Mouse (Mus musculus): Measurements from ENCODE around the gene Gm15737. TPM values are rescaled to one million over a fixed set of nuclear protein-coding genes. Genes with fewer than 3 reads are reported as not detected.

Gm15737 gene
- not detected in 2 replicates for polyA plus RNA-seq (2015; fragmentation: Nextera tagmentation; extraction: Ambion mirVana)

GRCm38 (mm10) chr6:92869089-92869581 is at the start of gene Gm15737:
Gm15737 (plus strand) TSS chr6:92869357.
- H3K27ac ChIP-seq: no peak within 1 kb of the TSS
- no peaks in the 10 kb centered on the region for H3K36me3 ChIP-seq (replicated peaks)
- no peak within 1 kb of the TSS for H3K4me3 ChIP-seq
- no peaks in the 10 kb centered on the region for H3K27me3 ChIP-seq (replicated peaks)
- no peaks in the 10 kb centered on the region for H3K9me3 ChIP-seq
- WGBS: 69% methylated on average over 4 of the region's 4 CpGs
- ATAC-seq (replicated peaks): no peak
- H3K4me2 ChIP-seq: no peak within 1 kb of the TSS
- peaks cover 3% of the 10 kb centered on the region; the same call in 1 of the 2 replicates for H3K4me1 ChIP-seq
- no peak within 1 kb of the TSS for H3K9ac ChIP-seq

GRCm38 (mm10) chr6:92821606-92822005 is 47.6 kb upstream of the Gm15737 start:
- Histone ChIP-seq H3K27ac (no peak overlapping the region), H3K9ac (no peak overlapping the region), H3K4me2 (no peak overlapping the region), H3K4me3 (no peak overlapping the region), H3K4me1 (peaks cover 8% of the 10 kb centered on the region), H3K27me3 (replicated peaks) (peaks cover 6% of the 10 kb centered on the region), H3K36me3 (replicated peaks) (no peaks in the 10 kb centered on the region), H3K9me3 (no peaks in the 10 kb centered on the region)
- 15% methylated on average over 5 of the region's 5 CpGs for WGBS
- ATAC-seq (replicated peaks): no peak

GRCm38 (mm10) chr6:92822006-92822405 is 47.2 kb upstream of the Gm15737 start:
- H3K4me1 ChIP-seq: 0 out of 2 replicates have a peak, but pooled peaks cover 6% of the 10 kb centered on the region
- WGBS: 30% methylated on average over 6 of the region's 6 CpGs
- peaks cover 3% of the 10 kb centered on the region; the same call in 1 of the 2 replicates for H3K27me3 ChIP-seq (replicated peaks)
- no peak overlapping the region for H3K9ac ChIP-seq
- no peak overlapping the region for H3K27ac ChIP-seq
- no peak overlapping the region for H3K4me3 ChIP-seq
- H3K36me3 ChIP-seq (replicated peaks): no peaks in the 10 kb centered on the region
- H3K4me2 ChIP-seq: no peak overlapping the region
- no peak for ATAC-seq (replicated peaks)
- no peaks in the 10 kb centered on the region for H3K9me3 ChIP-seq

GRCm38 (mm10) chr6:92823991-92824390 is 45.2 kb upstream of the Gm15737 start:
- Histone ChIP-seq H3K9me3 (no peaks in the 10 kb centered on the region), H3K4me2 (no peak overlapping the region), H3K4me3 (no peak overlapping the region), H3K36me3 (replicated peaks) (no peaks in the 10 kb centered on the region), H3K27ac (no peak overlapping the region), H3K27me3 (replicated peaks) (no peaks in the 10 kb centered on the region), H3K9ac (no peak overlapping the region), H3K4me1 (0 out of 2 replicates have a peak, but pooled peaks cover 6% of the 10 kb centered on the region)
- WGBS: 42% methylated on average over 7 of the region's 7 CpGs
- ATAC-seq (replicated peaks): no peak

- H3K27ac ChIP-seq: no peak overlapping the region
- peaks cover 2% of the 10 kb centered on the region; the same call in 1 of the 2 replicates for H3K4me1 ChIP-seq
- no peaks in the 10 kb centered on the region for H3K36me3 ChIP-seq (replicated peaks)
- no peak for ATAC-seq (replicated peaks)
- H3K27me3 ChIP-seq (replicated peaks): no peaks in the 10 kb centered on the region
- no peak overlapping the region for H3K4me2 ChIP-seq
- no peak overlapping the region for H3K9ac ChIP-seq
- 83% methylated on average over 5 of the region's 5 CpGs for WGBS
- no peak overlapping the region for H3K4me3 ChIP-seq
- no peaks in the 10 kb centered on the region for H3K9me3 ChIP-seq
Measured at GRCm38 (mm10) chr6:92826561-92826960, 42.6 kb upstream of the Gm15737 start.

- WGBS: 51% methylated on average over 5 of the region's 5 CpGs
- H3K9ac ChIP-seq: no peak overlapping the region
Measured at GRCm38 (mm10) chr6:92827360-92827759, 41.8 kb upstream of the Gm15737 start.

GRCm38 (mm10) chr6:92829148-92829547 is 40.0 kb upstream of the Gm15737 start:
- Histone ChIP-seq H3K9me3 (no peaks in the 10 kb centered on the region), H3K4me1 (no peaks in the 10 kb centered on the region; the same call in 1 of the 2 replicates), H3K27ac (no peak overlapping the region), H3K4me3 (no peak overlapping the region), H3K36me3 (replicated peaks) (no peaks in the 10 kb centered on the region), H3K9ac (no peak overlapping the region), H3K4me2 (no peak overlapping the region), H3K27me3 (replicated peaks) (no peaks in the 10 kb centered on the region)
- WGBS: 88% methylated on average over 2 of the region's 2 CpGs
- ATAC-seq (replicated peaks): no peak

More at GRCm38 (mm10) chr6:92827360-92827759, 41.8 kb upstream of the Gm15737 start:
- H3K4me3 ChIP-seq: no peak overlapping the region
- ATAC-seq (replicated peaks): no peak
- no peaks in the 10 kb centered on the region for H3K9me3 ChIP-seq
- H3K4me2 ChIP-seq: no peak overlapping the region
- no peaks in the 10 kb centered on the region for H3K27me3 ChIP-seq (replicated peaks)
- H3K4me1 ChIP-seq: no peaks in the 10 kb centered on the region; the same call in 1 of the 2 replicates
- no peaks in the 10 kb centered on the region for H3K36me3 ChIP-seq (replicated peaks)
- no peak overlapping the region for H3K27ac ChIP-seq

- Histone ChIP-seq H3K9me3 (no peaks in the 10 kb centered on the region), H3K36me3 (replicated peaks) (no peaks in the 10 kb centered on the region), H3K27me3 (replicated peaks) (no peaks in the 10 kb centered on the region), H3K4me2 (no peak overlapping the region), H3K9ac (no peak overlapping the region), H3K4me1 (no peaks in the 10 kb centered on the region; the same call in 1 of the 2 replicates), H3K27ac (no peak overlapping the region), H3K4me3 (no peak overlapping the region)
- WGBS: 83% methylated on average over 2 of the region's 2 CpGs
- ATAC-seq (replicated peaks): no peak
Measured at GRCm38 (mm10) chr6:92831106-92831505, 38.1 kb upstream of the Gm15737 start.

- Histone ChIP-seq H3K4me1 (no peaks in the 10 kb centered on the region), H3K9me3 (no peaks in the 10 kb centered on the region), H3K27ac (no peak overlapping the region), H3K9ac (no peak overlapping the region), H3K36me3 (replicated peaks) (no peaks in the 10 kb centered on the region), H3K4me3 (no peak overlapping the region), H3K4me2 (no peak overlapping the region), H3K27me3 (replicated peaks) (no peaks in the 10 kb centered on the region)
- 12% methylated on average over 2 of the region's 2 CpGs for WGBS
- ATAC-seq (replicated peaks): no peak
Measured at GRCm38 (mm10) chr6:92842000-92842399, 27.2 kb upstream of the Gm15737 start.

GRCm38 (mm10) chr6:92843474-92843873 is 25.7 kb upstream of the Gm15737 start:
- no peak overlapping the region for H3K27ac ChIP-seq
- H3K27me3 ChIP-seq (replicated peaks): no peaks in the 10 kb centered on the region
- H3K9me3 ChIP-seq: no peaks in the 10 kb centered on the region
- no peaks in the 10 kb centered on the region for H3K4me1 ChIP-seq
- no peak for ATAC-seq (replicated peaks)
- WGBS: 90% methylated on average over 2 of the region's 2 CpGs
- no peak overlapping the region for H3K4me2 ChIP-seq
- no peaks in the 10 kb centered on the region for H3K36me3 ChIP-seq (replicated peaks)
- H3K4me3 ChIP-seq: no peak overlapping the region
- H3K9ac ChIP-seq: no peak overlapping the region

GRCm38 (mm10) chr6:92845898-92846297 is 23.3 kb upstream of the Gm15737 start:
- WGBS: 89% methylated on average over 8 of the region's 8 CpGs
- Histone ChIP-seq H3K27me3 (replicated peaks) (no peaks in the 10 kb centered on the region), H3K9ac (no peak overlapping the region), H3K27ac (no peak overlapping the region), H3K4me1 (peaks cover 7% of the 10 kb centered on the region; the same call in 1 of the 2 replicates), H3K36me3 (replicated peaks) (no peaks in the 10 kb centered on the region), H3K4me3 (no peak overlapping the region), H3K4me2 (no peak overlapping the region), H3K9me3 (no peaks in the 10 kb centered on the region)
- no peak for ATAC-seq (replicated peaks)

- Histone ChIP-seq H3K27me3 (replicated peaks) (no peaks in the 10 kb centered on the region), H3K9ac (no peak overlapping the region), H3K4me2 (no peak overlapping the region), H3K27ac (no peak overlapping the region), H3K4me1 (peaks cover 7% of the 10 kb centered on the region; the same call in 1 of the 2 replicates), H3K4me3 (no peak overlapping the region), H3K9me3 (no peaks in the 10 kb centered on the region), H3K36me3 (replicated peaks) (no peaks in the 10 kb centered on the region)
- WGBS: 50% methylated on average over 4 of the region's 4 CpGs
- no peak for ATAC-seq (replicated peaks)
Measured at GRCm38 (mm10) chr6:92846614-92847013, 22.5 kb upstream of the Gm15737 start.

- no peak overlapping the region for H3K4me2 ChIP-seq
- 92% methylated on average over 9 of the region's 9 CpGs for WGBS
- no peak for ATAC-seq (replicated peaks)
Measured at GRCm38 (mm10) chr6:92849208-92849607, 19.9 kb upstream of the Gm15737 start.

More at GRCm38 (mm10) chr6:92849208-92849607, 19.9 kb upstream of the Gm15737 start:
- Histone ChIP-seq H3K27me3 (replicated peaks) (no peaks in the 10 kb centered on the region), H3K9ac (no peak overlapping the region), H3K9me3 (no peaks in the 10 kb centered on the region), H3K4me1 (peaks cover 7% of the 10 kb centered on the region; the same call in 1 of the 2 replicates), H3K4me3 (no peak overlapping the region), H3K27ac (no peak overlapping the region), H3K36me3 (replicated peaks) (no peaks in the 10 kb centered on the region)

Data from midbrain, embryonic 15.5 days (tissue).